Mouse (Mus musculus): ENCODE data around the gene Amt. TPM values are rescaled to one million over a fixed set of nuclear protein-coding genes. Genes with fewer than 3 reads are reported as not detected.

Amt gene
- 1.3 and 1.7 TPM in 2 replicates for polyA plus RNA-seq (2015; fragmentation: Nextera tagmentation; extraction: Ambion mirVana)

GRCm38 (mm10) chr9:108296453-108297355 lies at the start of gene Amt:
Amt (plus strand) TSS chr9:108296853.

GRCm38 (mm10) chr9:108263690-108264190 lies 32.9 kb upstream of the Amt start, which contains the start of gene Dag1:
Dag1 (minus strand) TSS chr9:108263958.

GRCm38 (mm10) chr9:108290016-108290750 lies 6.5 kb upstream of the Amt start, which contains the start of gene Nicn1:
Nicn1 (plus strand) TSS chr9:108290429.

GRCm38 (mm10) chr9:108305629-108306520 lies 9.2 kb downstream of the Amt start, which contains the start of the genes Rhoa and Tcta:
Rhoa (plus strand) TSS chr9:108306129.
Tcta (minus strand) TSS chr9:108306160.

GRCm38 (mm10) chr9:108338886-108339781 lies 42.5 kb downstream of the Amt start, which contains the start of gene Gpx1:
Gpx1 (plus strand) TSS chr9:108338903.

GRCm38 (mm10) chr9:108347540-108348289 lies 51.1 kb downstream of the Amt start, which contains the start of gene Usp4:
Usp4 (plus strand) TSS chr9:108347853.

Other genes with a start within 250 kb of the Amt start
- 14.6 and 15.7 TPM in 2 replicates for gene Gmppb, start 247.6 kb upstream of the Amt start, polyA plus RNA-seq (2015; fragmentation: Nextera tagmentation; extraction: Ambion mirVana)
- gene Amigo3, start 243.7 kb upstream of the Amt start, polyA plus RNA-seq (2015; fragmentation: Nextera tagmentation; extraction: Ambion mirVana): 1.9 and 2.3 TPM in 2 replicates
- gene Mst1, start 216.4 kb upstream of the Amt start, polyA plus RNA-seq (2015; fragmentation: Nextera tagmentation; extraction: Ambion mirVana): 3.4 and 4.5 TPM in 2 replicates
- gene Rnf123, start 213.5 kb upstream of the Amt start, polyA plus RNA-seq (2015; fragmentation: Nextera tagmentation; extraction: Ambion mirVana): 90.1 and 92.6 TPM in 2 replicates
- gene Apeh, start 202.2 kb upstream of the Amt start, polyA plus RNA-seq (2015; fragmentation: Nextera tagmentation; extraction: Ambion mirVana): 130 and 136 TPM in 2 replicates
- 2.9 TPM in 2 replicates for gene Bsn, start 106.5 kb upstream of the Amt start, polyA plus RNA-seq (2015; fragmentation: Nextera tagmentation; extraction: Ambion mirVana)
- gene Dag1, start 32.9 kb upstream of the Amt start, polyA plus RNA-seq (2015; fragmentation: Nextera tagmentation; extraction: Ambion mirVana): 16.9 and 19.2 TPM in 2 replicates
- 5.2 and 6.5 TPM in 2 replicates for gene Nicn1, start 6.4 kb upstream of the Amt start, polyA plus RNA-seq (2015; fragmentation: Nextera tagmentation; extraction: Ambion mirVana)
- gene Rhoa, start 9.3 kb downstream of the Amt start, polyA plus RNA-seq (2015; fragmentation: Nextera tagmentation; extraction: Ambion mirVana): 256 and 274 TPM in 2 replicates
- gene Tcta, start 9.3 kb downstream of the Amt start, polyA plus RNA-seq (2015; fragmentation: Nextera tagmentation; extraction: Ambion mirVana): 16.6 and 19.3 TPM in 2 replicates
- gene Gpx1, start 42.0 kb downstream of the Amt start, polyA plus RNA-seq (2015; fragmentation: Nextera tagmentation; extraction: Ambion mirVana): 5,787 and 6,504 TPM in 2 replicates
- gene Usp4, start 51.0 kb downstream of the Amt start, polyA plus RNA-seq (2015; fragmentation: Nextera tagmentation; extraction: Ambion mirVana): 61.2 and 62.7 TPM in 2 replicates
- 0.54 and 0.85 TPM in 2 replicates for gene 1700102P08Rik, start 96.0 kb downstream of the Amt start, polyA plus RNA-seq (2015; fragmentation: Nextera tagmentation; extraction: Ambion mirVana)
- 0.32 and 0.34 TPM in 2 replicates for gene Ccdc36, start 131.6 kb downstream of the Amt start, polyA plus RNA-seq (2015; fragmentation: Nextera tagmentation; extraction: Ambion mirVana)
- gene BC048562, start 139.6 kb downstream of the Amt start, polyA plus RNA-seq (2015; fragmentation: Nextera tagmentation; extraction: Ambion mirVana): not detected in 2 replicates
- 20.1 and 25.2 TPM in 2 replicates for gene Ccdc71, start 163.7 kb downstream of the Amt start, polyA plus RNA-seq (2015; fragmentation: Nextera tagmentation; extraction: Ambion mirVana)
- 16.0 and 20.4 TPM in 2 replicates for gene Klhdc8b, start 164.7 kb downstream of the Amt start, polyA plus RNA-seq (2015; fragmentation: Nextera tagmentation; extraction: Ambion mirVana)
- 8.5 and 13.8 TPM in 2 replicates for gene Lamb2, start 182.9 kb downstream of the Amt start, polyA plus RNA-seq (2015; fragmentation: Nextera tagmentation; extraction: Ambion mirVana)
- 26.9 and 32.9 TPM in 2 replicates for gene Usp19, start 193.7 kb downstream of the Amt start, polyA plus RNA-seq (2015; fragmentation: Nextera tagmentation; extraction: Ambion mirVana)
- 66.4 and 70.2 TPM in 2 replicates for gene Qars, start 210.9 kb downstream of the Amt start, polyA plus RNA-seq (2015; fragmentation: Nextera tagmentation; extraction: Ambion mirVana)
- 44.9 and 46.3 TPM in 2 replicates for gene Qrich1, start 220.0 kb downstream of the Amt start, polyA plus RNA-seq (2015; fragmentation: Nextera tagmentation; extraction: Ambion mirVana)

Measured in spleen, postnatal 0 days (tissue).